Mouse (Mus musculus) forebrain, embryonic 15.5 days (tissue): ENCODE measurements around the gene Pcp2. TPM values are rescaled to one million over a fixed set of nuclear protein-coding genes. Genes with fewer than 3 reads are reported as not detected.

Experiments used
- ATAC-seq: fragments of 200-750 bp; cut with Nextera tagmentation; replicated peaks from 2 replicates; pipeline ENCODE4 v1.8.0; 2017; ENCODE audit warnings: mild to moderate bottlenecking, moderate TSS enrichment, moderate library complexity
- H3K27ac ChIP-seq: fragments of 300-500 bp; sonication (generic); replicated peaks from 2 replicates; pipeline ENCODE4 v1.5.1; 2015; ENCODE audit warnings: mild to moderate bottlenecking, inconsistent platforms
- H3K27me3 ChIP-seq: fragments of 300-500 bp; sonication (generic); 2 replicates; pipeline ENCODE4 v1.6.1; 2015; ENCODE audit warnings: inconsistent platforms
- H3K36me3 ChIP-seq: fragments of 300-500 bp; sonication (generic); 2 replicates; pipeline ENCODE4 v1.6.1; 2015; ENCODE audit warnings: mild to moderate bottlenecking, inconsistent platforms
- H3K4me1 ChIP-seq: fragments of 300-500 bp; sonication (generic); 2 replicates; pipeline ENCODE4 v1.6.1; 2015; ENCODE audit warnings: inconsistent platforms
- H3K4me2 ChIP-seq: fragments of 300-500 bp; sonication (generic); replicated peaks from 2 replicates; pipeline ENCODE4 v1.6.1; 2015; ENCODE audit warnings: mild to moderate bottlenecking, inconsistent platforms
- H3K4me3 ChIP-seq: fragments of 300-500 bp; sonication (generic); 2 replicates; pipeline ENCODE4 v1.5.1; 2015; ENCODE audit warnings: mild to moderate bottlenecking, inconsistent platforms
- H3K9ac ChIP-seq: fragments of 300-500 bp; sonication (generic); replicated peaks from 2 replicates; pipeline ENCODE4 v1.6.1; 2015; ENCODE audit warnings: mild to moderate bottlenecking, inconsistent platforms
- H3K9me3 ChIP-seq: fragments of 300-500 bp; sonication (generic); 2 replicates; pipeline ENCODE4 v1.6.1; 2016; ENCODE audit warnings: inconsistent platforms
- WGBS: fragments of 180-500 bp; shearing (Covaris S2); methylation state at CpG from one replicate; pipeline ENCODE4 v1.1.7; 2015; ENCODE audit warnings: mixed read lengths; 5-methylcytosine and 5-hydroxymethylcytosine counted together
- polyA plus RNA-seq: library from polyadenylated mRNA; unstranded; fragments of >200 nt; fragmentation: Nextera tagmentation; extraction: Ambion mirVana; gene quantifications from 2 replicates; pipeline ENCODE4 v1.2.1, GENCODE M21; 2015

Pcp2 gene
- polyA plus RNA-seq, 1 experiment from 2014 or later, result 0.50 TPM

- H3K9ac ChIP-seq, result no peak overlapping the region
- H3K4me1 ChIP-seq, result no peaks in the 10 kb centered on the region
- 85% methylated on average over 12 of the region's 12 CpGs for WGBS
- H3K4me3 ChIP-seq, result no peak overlapping the region
- H3K36me3 ChIP-seq, result peaks cover 94% of the 10 kb centered on the region
- no peaks in the 10 kb centered on the region for H3K9me3 ChIP-seq
- H3K27ac ChIP-seq, result no peak overlapping the region
- H3K27me3 ChIP-seq, result no peaks in the 10 kb centered on the region
- no peak overlapping the region for H3K4me2 ChIP-seq
- no peak for ATAC-seq
These were observed 16.1 kb downstream of the Pcp2 start for GRCm38 (mm10) chr8:3609046-3609815.

- H3K9ac ChIP-seq, result no peak overlapping the region
- no peaks in the 10 kb centered on the region for H3K4me1 ChIP-seq
- H3K4me3 ChIP-seq, result no peak overlapping the region
- WGBS, result 91% methylated on average over 7 of the region's 7 CpGs
- no peaks in the 10 kb centered on the region for H3K27me3 ChIP-seq
- H3K36me3 ChIP-seq, result peaks cover 94% of the 10 kb centered on the region
- no peak overlapping the region for H3K4me2 ChIP-seq
- no peak overlapping the region for H3K27ac ChIP-seq
- no peaks in the 10 kb centered on the region for H3K9me3 ChIP-seq
- no peak for ATAC-seq
These were observed 17.5 kb downstream of the Pcp2 start for GRCm38 (mm10) chr8:3607822-3608221.

GRCm38 (mm10) chr8:3606593-3606992, 18.8 kb downstream of the Pcp2 start:
- H3K4me3 ChIP-seq, result no peak overlapping the region
- H3K9me3 ChIP-seq, result no peaks in the 10 kb centered on the region
- no peak for ATAC-seq
- WGBS, result 88% methylated on average over 16 of the region's 16 CpGs
- H3K27ac ChIP-seq, result no peak overlapping the region
- H3K4me1 ChIP-seq, result no peaks in the 10 kb centered on the region
- no peaks in the 10 kb centered on the region for H3K27me3 ChIP-seq
- peaks cover 95% of the 10 kb centered on the region for H3K36me3 ChIP-seq
- H3K9ac ChIP-seq, result no peak overlapping the region
- H3K4me2 ChIP-seq, result no peak overlapping the region

- no peaks in the 10 kb centered on the region for H3K9me3 ChIP-seq
- H3K4me3 ChIP-seq, result no peak overlapping the region
- H3K4me1 ChIP-seq, result no peaks in the 10 kb centered on the region
- no peak overlapping the region for H3K4me2 ChIP-seq
- no peak overlapping the region for H3K27ac ChIP-seq
- 85% methylated on average over 13 of the region's 13 CpGs for WGBS
- no peak overlapping the region for H3K9ac ChIP-seq
- H3K27me3 ChIP-seq, result no peaks in the 10 kb centered on the region
- no peak for ATAC-seq
- H3K36me3 ChIP-seq, result peaks cover 90% of the 10 kb centered on the region
These were observed 21.9 kb downstream of the Pcp2 start for GRCm38 (mm10) chr8:3603439-3603838.

GRCm38 (mm10) chr8:3600401-3600800, 24.9 kb downstream of the Pcp2 start:
- H3K36me3 ChIP-seq, result peaks cover 67% of the 10 kb centered on the region
- no peak overlapping the region for H3K4me2 ChIP-seq
- H3K9me3 ChIP-seq, result no peaks in the 10 kb centered on the region
- H3K4me3 ChIP-seq, result no peak overlapping the region
- 90% methylated on average over 6 of the region's 6 CpGs for WGBS
- H3K27me3 ChIP-seq, result no peaks in the 10 kb centered on the region
- H3K27ac ChIP-seq, result no peak overlapping the region
- H3K4me1 ChIP-seq, result no peaks in the 10 kb centered on the region
- no peak overlapping the region for H3K9ac ChIP-seq
- ATAC-seq, result no peak

- WGBS, result 92% methylated on average over 1 of the region's 1 CpGs
These were observed 26.1 kb downstream of the Pcp2 start for GRCm38 (mm10) chr8:3599219-3599618.

GRCm38 (mm10) chr8:3598054-3598453, 27.3 kb downstream of the Pcp2 start:
- WGBS, result 82% methylated on average over 3 of the region's 3 CpGs
- H3K4me1 ChIP-seq, result peaks cover 4% of the 10 kb centered on the region; the same call in 1 of the 2 replicates
- peaks cover 48% of the 10 kb centered on the region for H3K36me3 ChIP-seq
- no peaks in the 10 kb centered on the region for H3K27me3 ChIP-seq
- no peak overlapping the region for H3K4me2 ChIP-seq
- H3K4me3 ChIP-seq, result no peak overlapping the region
- H3K9ac ChIP-seq, result no peak overlapping the region
- no peak overlapping the region for H3K27ac ChIP-seq
- ATAC-seq, result no peak; the same call in 1 of the 2 replicates
- H3K9me3 ChIP-seq, result no peaks in the 10 kb centered on the region

More at GRCm38 (mm10) chr8:3599219-3599618, 26.1 kb downstream of the Pcp2 start:
- no peak overlapping the region for H3K4me2 ChIP-seq
- H3K27me3 ChIP-seq, result no peaks in the 10 kb centered on the region
- no peaks in the 10 kb centered on the region for H3K9me3 ChIP-seq
- no peak overlapping the region for H3K4me3 ChIP-seq
- no peak overlapping the region for H3K9ac ChIP-seq
- no peak for ATAC-seq
- no peak overlapping the region for H3K27ac ChIP-seq
- H3K36me3 ChIP-seq, result peaks cover 59% of the 10 kb centered on the region
- H3K4me1 ChIP-seq, result no peaks in the 10 kb centered on the region

- Histone ChIP-seq H3K9me3 (no peaks in the 10 kb centered on the region), H3K4me2 (no peak overlapping the region), H3K27me3 (no peaks in the 10 kb centered on the region), H3K36me3 (peaks cover 18% of the 10 kb centered on the region), H3K4me3 (no peak overlapping the region), H3K27ac (no peak overlapping the region), H3K4me1 (peaks cover 4% of the 10 kb centered on the region; the same call in 1 of the 2 replicates), H3K9ac (no peak overlapping the region)
- WGBS, result 90% methylated on average over 2 of the region's 2 CpGs
- ATAC-seq, result no peak
These were observed 30.9 kb downstream of the Pcp2 start for GRCm38 (mm10) chr8:3594466-3594865.

GRCm38 (mm10) chr8:3593470-3593869, 31.9 kb downstream of the Pcp2 start:
- H3K4me2 ChIP-seq, result no peak overlapping the region
- H3K27ac ChIP-seq, result no peak overlapping the region
- no peak for ATAC-seq
- H3K4me1 ChIP-seq, result peaks cover 4% of the 10 kb centered on the region; the same call in 1 of the 2 replicates
- H3K36me3 ChIP-seq, result 0 out of 2 replicates have a peak, but pooled peaks cover 8% of the 10 kb centered on the region
- no peaks in the 10 kb centered on the region for H3K27me3 ChIP-seq
- no peaks in the 10 kb centered on the region for H3K9me3 ChIP-seq
- H3K4me3 ChIP-seq, result no peak overlapping the region
- H3K9ac ChIP-seq, result no peak overlapping the region
- WGBS, result 61% methylated on average over 3 of the region's 3 CpGs

- no peaks in the 10 kb centered on the region for H3K4me1 ChIP-seq
- H3K9ac ChIP-seq, result peak overlapping the region; percentile 79
- H3K4me2 ChIP-seq, result peak overlapping the region; percentile 63
- under 1% methylated on average over 11 of the region's 11 CpGs for WGBS
- no peaks in the 10 kb centered on the region for H3K36me3 ChIP-seq
- peak; percentile 73 for ATAC-seq
- H3K27me3 ChIP-seq, result no peaks in the 10 kb centered on the region
- H3K9me3 ChIP-seq, result no peaks in the 10 kb centered on the region
- peak overlapping the region; percentile 88 for H3K27ac ChIP-seq
- H3K4me3 ChIP-seq, result peak overlapping the region; percentile 80
These were observed 37.1 kb downstream of the Pcp2 start for GRCm38 (mm10) chr8:3588258-3588633.

GRCm38 (mm10) chr8:3587391-3588257, 37.7 kb downstream of the Pcp2 start:
- H3K4me1 ChIP-seq, result no peaks in the 10 kb centered on the region
- ATAC-seq, result peak; percentile 84
- H3K9ac ChIP-seq, result peak overlapping the region; percentile 79
- peak overlapping the region; percentile 80 for H3K4me3 ChIP-seq
- H3K36me3 ChIP-seq, result no peaks in the 10 kb centered on the region
- H3K9me3 ChIP-seq, result no peaks in the 10 kb centered on the region
- under 1% methylated on average over 74 of the region's 77 CpGs for WGBS
- peak overlapping the region; percentile 63 for H3K4me2 ChIP-seq
- H3K27me3 ChIP-seq, result no peaks in the 10 kb centered on the region
- H3K27ac ChIP-seq, result peak overlapping the region; percentile 88

GRCm38 (mm10) chr8:3586993-3587390, 38.4 kb downstream of the Pcp2 start, which contains the start of gene Camsap3:
Gene Camsap3 (plus strand): TSS chr8:3587293.
- WGBS, result 2% methylated on average over 7 of the region's 7 CpGs
- peak within 1 kb of the TSS; percentile 63 for H3K4me2 ChIP-seq
- peak within 1 kb of the TSS; percentile 88 for H3K27ac ChIP-seq
- no peak for ATAC-seq
- peak within 1 kb of the TSS; percentile 79 for H3K9ac ChIP-seq
- no peaks in the 10 kb centered on the region for H3K36me3 ChIP-seq
- H3K4me1 ChIP-seq, result no peaks in the 10 kb centered on the region
- no peaks in the 10 kb centered on the region for H3K9me3 ChIP-seq
- no peaks in the 10 kb centered on the region for H3K27me3 ChIP-seq
- H3K4me3 ChIP-seq, result peak within 1 kb of the TSS; percentile 80
